Mouse (Mus musculus): Measurements from ENCODE around the gene Serpina3c.

Gene Serpina3c

GRCm38 (mm10) chr12:104153656-104154055 is at the start of gene Serpina3c:
Gene Serpina3c, minus strand, starts transcription at chr12:104153870.
- peak; percentile 24 for DNase-seq (ENCODE audit: low spot score)

GRCm38 (mm10) chr12:104190852-104191251 is 37.2 kb upstream of the Serpina3c start:
- DNase-seq (ENCODE audit: low spot score): no peak

DNA sequence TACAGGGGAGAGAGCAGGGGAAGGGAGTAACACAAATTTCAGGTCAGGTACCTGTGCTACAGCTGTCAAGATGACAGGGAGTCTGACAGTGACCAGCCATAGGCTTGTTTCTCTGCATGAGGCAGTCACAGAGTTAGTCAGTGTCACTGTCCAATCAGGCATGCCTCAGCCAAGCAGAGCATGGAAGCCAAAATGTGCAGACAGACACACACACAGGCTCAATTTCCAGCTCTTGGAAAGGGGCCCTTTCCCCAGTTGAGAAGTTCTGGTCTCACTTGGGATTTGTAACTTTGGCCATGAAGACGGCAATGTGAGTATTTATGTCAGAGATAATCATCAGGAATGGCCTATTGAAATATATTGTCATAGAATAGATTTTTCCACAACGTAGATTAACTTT is 35.6 kb upstream of the Serpina3c start:
- DNase-seq (ENCODE audit: low spot score): no peak

GRCm38 (mm10) chr12:104186041-104186581 is 32.4 kb upstream of the Serpina3c start:
- no peak for DNase-seq (ENCODE audit: low spot score)

DNA sequence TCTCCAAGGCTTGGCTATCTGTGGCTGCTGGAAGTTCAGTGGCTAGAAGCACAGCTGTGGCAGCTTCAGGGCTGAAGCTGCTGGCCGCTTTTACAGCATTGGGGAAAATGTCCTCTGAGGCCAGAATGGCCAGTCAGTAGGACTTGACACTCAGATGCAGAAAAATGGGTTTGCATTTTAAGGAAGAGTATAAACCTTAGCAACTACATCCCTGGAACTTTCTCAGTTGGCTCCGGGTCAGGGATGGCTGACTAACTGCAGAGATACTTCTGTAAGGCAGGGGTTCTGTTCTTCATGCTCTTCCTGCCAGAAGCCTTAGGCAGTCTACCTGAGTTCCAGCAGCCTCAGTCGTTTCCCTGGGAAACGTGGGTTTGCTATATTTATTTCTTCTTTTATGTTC is 31.4 kb upstream of the Serpina3c start:
- DNase-seq (ENCODE audit: low spot score): no peak

DNA sequence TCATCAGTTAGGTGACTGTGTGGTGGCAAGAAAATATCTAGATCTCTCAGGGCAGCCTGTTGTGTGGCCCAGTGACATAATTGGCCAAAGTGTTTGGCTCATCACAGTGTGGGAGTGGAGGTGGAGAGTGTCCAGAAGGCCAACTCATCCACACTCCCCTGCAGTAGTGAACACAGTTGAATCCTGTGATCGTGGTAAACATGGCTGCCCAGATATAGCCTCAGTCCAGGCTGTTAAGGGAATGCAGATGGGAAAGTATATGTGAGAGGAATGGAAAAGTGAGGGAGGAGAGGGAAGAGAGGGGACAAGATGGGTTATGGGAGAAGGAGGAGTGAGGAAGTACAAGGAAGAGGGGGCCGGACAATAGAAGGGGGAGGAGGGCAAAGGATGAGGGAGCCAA is 25.3 kb upstream of the Serpina3c start:
- DNase-seq (ENCODE audit: low spot score): no peak

- DNase-seq (ENCODE audit: low spot score): no peak
These were observed 24.9 kb upstream of the Serpina3c start for GRCm38 (mm10) chr12:104178577-104178976.

- DNase-seq (ENCODE audit: low spot score): no peak
These were observed 22.0 kb upstream of the Serpina3c start for GRCm38 (mm10) chr12:104175636-104176035.

- DNase-seq (ENCODE audit: low spot score): no peak
These were observed 21.1 kb upstream of the Serpina3c start for GRCm38 (mm10) chr12:104174747-104175146.

- peak; percentile 15 for DNase-seq (ENCODE audit: low spot score)
These were observed 527 bp downstream of the Serpina3c start for GRCm38 (mm10) chr12:104153041-104153645.

GRCm38 (mm10) chr12:104151989-104152388 is 1.7 kb downstream of the Serpina3c start:
- peak; percentile 51 for DNase-seq (ENCODE audit: low spot score)

DNA sequence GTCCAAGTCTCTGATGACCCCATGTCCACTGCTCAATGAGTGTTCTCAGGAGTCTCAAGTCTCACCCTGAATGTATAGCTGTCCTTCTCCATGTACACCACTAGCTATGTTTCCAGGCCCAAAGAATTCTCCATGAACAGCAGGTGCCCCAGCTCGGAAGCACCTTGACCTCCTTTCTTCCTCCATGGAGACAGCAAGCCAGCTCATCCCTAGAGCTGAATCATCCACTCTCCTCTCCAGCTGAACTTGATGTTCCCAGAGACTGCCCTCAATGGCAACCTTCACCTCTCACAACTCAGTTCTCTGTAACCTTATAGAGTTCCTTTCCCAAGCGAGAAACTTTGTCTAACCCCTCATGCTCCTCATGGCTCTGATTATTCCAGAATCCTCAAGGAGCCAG is 8.1 kb downstream of the Serpina3c start:
- DNase-seq (ENCODE audit: low spot score): no peak

DNA sequence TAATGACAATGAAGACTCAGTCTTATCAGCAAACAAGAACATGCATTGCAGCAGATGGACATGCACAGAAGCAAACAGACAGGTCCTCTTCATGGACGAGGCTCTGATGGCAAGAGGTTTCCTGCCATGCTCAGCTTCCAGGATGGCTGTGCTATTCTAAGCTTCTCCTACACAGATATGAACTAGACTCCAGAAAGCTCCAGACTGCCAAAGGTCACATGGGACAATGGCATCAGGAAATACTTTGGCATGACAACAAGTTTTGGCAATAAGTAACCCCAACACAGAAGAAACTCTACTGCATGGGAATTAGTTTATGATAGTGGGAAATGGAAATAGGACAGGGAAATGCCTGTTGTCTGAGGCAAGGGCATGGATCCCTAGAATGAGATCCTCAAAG is 10.4 kb downstream of the Serpina3c start:
- DNase-seq (ENCODE audit: low spot score): no peak

- DNase-seq (ENCODE audit: low spot score): no peak
These were observed 11.2 kb downstream of the Serpina3c start for GRCm38 (mm10) chr12:104142427-104142826.

DNA sequence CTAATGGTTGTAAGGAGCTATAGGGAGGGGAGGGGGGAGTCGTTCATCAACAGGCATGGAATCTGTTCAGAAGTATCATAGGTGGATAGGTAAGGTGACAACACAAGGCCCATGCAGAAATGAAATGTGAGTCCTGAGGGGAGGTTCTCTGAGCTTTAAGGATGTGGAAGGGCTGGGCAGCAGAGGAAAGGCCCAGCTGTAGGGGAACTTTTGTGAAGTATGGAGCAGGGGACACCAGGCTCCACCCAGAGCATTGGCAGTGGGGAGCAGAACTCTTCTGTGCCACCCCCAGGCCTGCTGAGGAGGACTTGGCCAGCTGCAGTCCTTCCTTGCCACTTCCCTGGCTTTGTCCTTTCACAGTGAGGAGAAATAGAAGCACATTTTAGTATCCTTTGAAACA is 12.2 kb downstream of the Serpina3c start:
- DNase-seq (ENCODE audit: low spot score): no peak

GRCm38 (mm10) chr12:104140543-104141103 is 13.0 kb downstream of the Serpina3c start:
- no peak for DNase-seq (ENCODE audit: low spot score)

DNA sequence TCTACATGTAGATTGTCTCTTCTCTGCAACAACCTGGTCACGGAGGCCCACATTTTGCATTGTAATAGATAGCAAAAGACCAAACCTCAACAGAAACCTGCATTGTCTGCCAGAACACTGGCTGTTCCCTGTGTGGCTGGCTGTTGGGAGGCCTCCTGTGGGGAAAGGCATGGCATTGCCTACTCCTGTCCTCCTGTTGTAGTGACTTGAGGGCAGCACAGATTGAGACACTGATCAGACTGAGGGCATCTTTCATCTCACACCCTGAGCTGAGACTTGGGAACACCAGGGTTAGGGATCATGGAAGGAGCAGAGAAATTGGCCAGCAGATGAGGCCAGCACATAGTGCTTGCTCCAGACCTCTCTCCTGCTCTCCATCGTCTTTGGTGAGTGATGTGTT is 15.5 kb downstream of the Serpina3c start:
- DNase-seq (ENCODE audit: low spot score): no peak

- no peak for DNase-seq (ENCODE audit: low spot score)
These were observed 22.6 kb downstream of the Serpina3c start for GRCm38 (mm10) chr12:104131041-104131440.

GRCm38 (mm10) chr12:104127696-104128095 is 26.0 kb downstream of the Serpina3c start, which contains the start of gene Serpina3b:
Gene Serpina3b, plus strand, starts transcription at chr12:104127996.
- DNase-seq (ENCODE audit: low spot score): no peak

GRCm38 (mm10) chr12:104125021-104125560 is 28.6 kb downstream of the Serpina3c start:
- no peak for DNase-seq (ENCODE audit: low spot score)

DNA sequence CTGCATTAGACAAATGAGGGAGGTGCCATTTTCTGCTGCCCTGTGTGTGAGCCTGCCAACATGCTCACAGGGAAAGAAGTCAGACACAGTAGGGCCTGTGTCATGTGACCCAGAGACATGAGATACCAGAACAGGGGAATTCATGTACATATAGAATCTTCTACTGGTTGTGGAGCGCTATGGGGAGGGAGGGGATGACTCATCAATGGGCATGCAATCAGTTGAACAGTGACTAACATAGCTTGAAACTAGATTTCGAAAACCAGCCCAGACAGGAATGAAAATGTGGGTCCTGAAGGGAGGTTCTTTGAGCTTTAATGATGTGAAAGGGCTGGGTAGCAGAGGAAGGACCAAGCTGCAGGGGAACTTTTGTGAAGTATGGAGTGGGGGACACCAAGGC is 29.7 kb downstream of the Serpina3c start:
- DNase-seq (ENCODE audit: low spot score): no peak

GRCm38 (mm10) chr12:104123097-104123496 is 30.6 kb downstream of the Serpina3c start:
- DNase-seq (ENCODE audit: low spot score): no peak

- DNase-seq (ENCODE audit: low spot score): no peak
These were observed 38.6 kb downstream of the Serpina3c start for GRCm38 (mm10) chr12:104114921-104115579.
